ENCODE assay signal across 8 mouse cellular contexts in the genomic region with DNA sequence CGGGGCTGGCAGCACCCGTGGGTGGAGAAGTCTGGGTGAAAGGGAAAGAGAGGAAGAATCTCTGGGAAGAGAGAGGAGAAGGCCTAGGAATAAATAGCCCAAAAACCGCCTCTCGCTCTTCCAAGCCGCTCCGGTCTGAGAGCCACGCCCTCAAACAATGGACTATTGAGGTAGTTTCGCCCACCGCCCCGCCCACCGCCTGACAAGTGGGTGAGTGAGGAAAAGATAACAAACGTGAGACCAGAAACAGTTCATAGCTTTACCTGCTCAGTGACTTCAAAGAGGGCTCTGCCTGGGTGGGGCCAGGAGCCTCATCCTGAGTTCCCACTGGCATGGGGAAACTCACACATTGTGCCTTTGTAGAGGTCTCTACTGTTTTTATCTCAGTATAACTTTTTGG.
DNase-seq lines count a peak whose midpoint lies in the region; ATAC-seq lines count a peak whose summit lies in the region.
"Had no signal": no experiment of that assay in that cellular context is flagged by ENCODE, and none has a peak within 500 bp of the region (broad histone marks: within the 10 kb centered on the region; RNA-seq: fewer than 3 reads in every experiment).

No protein-coding gene starts in this region.

- H3K4me1 ChIP-seq in midbrain, embryonic 10.5 days, result peaks cover 53% of the 10 kb centered on the region
- peaks cover 41% of the 10 kb centered on the region for H3K4me1 ChIP-seq in midbrain, embryonic 13.5 days (replicated peaks)
- peaks cover 39% of the 10 kb centered on the region for H3K4me1 ChIP-seq in forebrain, embryonic 12.5 days
- H3K4me1 ChIP-seq in liver, embryonic 11.5 days (replicated peaks; ENCODE audit: control insufficient read depth, insufficient read depth, low read length), result no peaks in the 10 kb centered on the region; the same call in 1 of the 2 replicates
- peaks cover 11% of the 10 kb centered on the region; the same call in 1 of the 2 replicates for H3K4me1 ChIP-seq in stomach, embryonic 16.5 days (ENCODE audit: control insufficient read depth, insufficient read depth, low read length)

- H3K27me3 ChIP-seq in midbrain, embryonic 10.5 days (ENCODE audit: low read depth, poor library complexity, severe bottlenecking), result no peaks in the 10 kb centered on the region; the same call in 1 of the 2 replicates
- H3K27me3 ChIP-seq in midbrain, embryonic 13.5 days, result no peaks in the 10 kb centered on the region
- H3K27me3 ChIP-seq in forebrain, embryonic 12.5 days, result peaks cover 19% of the 10 kb centered on the region; the same call in 1 of the 2 replicates
- H3K27me3 ChIP-seq in liver, embryonic 11.5 days (replicated peaks; ENCODE audit: control insufficient read depth, insufficient read depth, low read length), result 0 out of 2 replicates have a peak, but pooled peaks cover 2% of the 10 kb centered on the region
- no peaks in the 10 kb centered on the region for H3K27me3 ChIP-seq in stomach, embryonic 16.5 days (ENCODE audit: control insufficient read depth, insufficient read depth, low read length)

- peak; percentile 48 for DNase-seq in midbrain, embryonic 10.5 days (ENCODE audit: low spot score)
- peak; percentile 35 for DNase-seq in liver, embryonic 11.5 days (ENCODE audit: low spot score)
- no peak for DNase-seq in spleen, postnatal 14 days (ENCODE audit: low spot score in 2 of 2)
- no peak for DNase-seq in T-cell, adult 2 months (ENCODE audit: low spot score)
- DNase-seq: left cerebral cortex, postnatal 4 days had no signal

- H3K9me3 ChIP-seq in midbrain, embryonic 10.5 days (replicated peaks), result peaks cover 3% of the 10 kb centered on the region; the same call in 1 of the 2 replicates
- no peaks in the 10 kb centered on the region for H3K9me3 ChIP-seq in midbrain, embryonic 13.5 days
- H3K9me3 ChIP-seq in forebrain, embryonic 12.5 days, result no peaks in the 10 kb centered on the region
- H3K9me3 ChIP-seq in liver, embryonic 11.5 days (ENCODE audit: control insufficient read depth, low read length), result no peaks in the 10 kb centered on the region
- H3K9me3 ChIP-seq in stomach, embryonic 16.5 days (replicated peaks; ENCODE audit: control insufficient read depth, low read length), result no peaks in the 10 kb centered on the region

- H3K4me3 ChIP-seq in midbrain, embryonic 10.5 days, result peak overlapping the region; percentile 33; the same call in 1 of the 2 replicates
- H3K4me3 ChIP-seq in midbrain, embryonic 13.5 days (replicated peaks), result no peak overlapping the region
- no peak overlapping the region for H3K4me3 ChIP-seq in forebrain, embryonic 12.5 days (replicated peaks)
- H3K4me3 ChIP-seq in liver, embryonic 11.5 days (ENCODE audit: low read depth, low read length), result no peak overlapping the region
- no peak overlapping the region for H3K4me3 ChIP-seq in stomach, embryonic 16.5 days (replicated peaks; ENCODE audit: low read length)

- H3K4me2 ChIP-seq in midbrain, embryonic 13.5 days (replicated peaks), result no peak overlapping the region
- H3K4me2 ChIP-seq in forebrain, embryonic 12.5 days, result peak overlapping the region; percentile 35
- peak overlapping the region; percentile 54 for H3K4me2 ChIP-seq in liver, embryonic 11.5 days
- H3K4me2 ChIP-seq in stomach, embryonic 16.5 days (ENCODE audit: low read depth, low read length), result peak overlapping the region; percentile 30; the same call in 1 of the 2 replicates

- peak overlapping the region; percentile 80 for H3K27ac ChIP-seq in midbrain, embryonic 10.5 days (replicated peaks)
- H3K27ac ChIP-seq in midbrain, embryonic 13.5 days, result no peak overlapping the region; the same call in 1 of the 2 replicates
- H3K27ac ChIP-seq in forebrain, embryonic 12.5 days, result no peak overlapping the region
- no peak overlapping the region for H3K27ac ChIP-seq in liver, embryonic 11.5 days (ENCODE audit: low read depth, low read length)
- H3K27ac ChIP-seq in stomach, embryonic 16.5 days (ENCODE audit: low read length), result no peak overlapping the region

- no peak for ATAC-seq in midbrain, embryonic 13.5 days
- ATAC-seq in forebrain, embryonic 12.5 days (ENCODE audit: low FRiP score), result no peak; the same call in 1 of the 2 replicates
- ATAC-seq in liver, embryonic 11.5 days (replicated peaks; ENCODE audit: low FRiP score), result no peak
- no peak; the same call in 1 of the 2 replicates for ATAC-seq in stomach, embryonic 16.5 days (ENCODE audit: insufficient read depth, low FRiP score)

- no peak overlapping the region for H3K9ac ChIP-seq in midbrain, embryonic 13.5 days (replicated peaks)
- no peak overlapping the region for H3K9ac ChIP-seq in forebrain, embryonic 12.5 days
- H3K9ac ChIP-seq in liver, embryonic 11.5 days (ENCODE audit: low read depth, low read length), result no peak overlapping the region
- H3K9ac ChIP-seq in stomach, embryonic 16.5 days (ENCODE audit: low read length), result no peak overlapping the region; the same call in 1 of the 2 replicates

- 17% methylated on average over 12 of the region's 12 CpGs for WGBS in midbrain, embryonic 10.5 days
- WGBS in midbrain, embryonic 13.5 days, result 14% methylated on average over 12 of the region's 12 CpGs
- 17% methylated on average over 12 of the region's 12 CpGs for WGBS in forebrain, embryonic 12.5 days
- WGBS in liver, embryonic 11.5 days, result 13% methylated on average over 12 of the region's 12 CpGs
- WGBS in stomach, embryonic 16.5 days, result 15% methylated on average over 12 of the region's 12 CpGs

- H3K36me3 ChIP-seq in midbrain, embryonic 10.5 days, result no peaks in the 10 kb centered on the region
- no peaks in the 10 kb centered on the region for H3K36me3 ChIP-seq in midbrain, embryonic 13.5 days
- no peaks in the 10 kb centered on the region for H3K36me3 ChIP-seq in forebrain, embryonic 12.5 days (replicated peaks)
- no peaks in the 10 kb centered on the region for H3K36me3 ChIP-seq in liver, embryonic 11.5 days (ENCODE audit: control insufficient read depth, insufficient read depth, low read length)
- no peaks in the 10 kb centered on the region for H3K36me3 ChIP-seq in stomach, embryonic 16.5 days (ENCODE audit: control insufficient read depth, insufficient read depth, low read length)

Comparison
In these comparisons a context has a peak if more than half of its experiments do, and no peak if none do; other contexts are left out.
1. DNase-seq: peak in midbrain, embryonic 10.5 days (single experiment) and liver, embryonic 11.5 days (single experiment); none in spleen, postnatal 14 days (0 of 2) and T-cell, adult 2 months (single experiment).